Mouse (Mus musculus): ENCODE data around the gene Rbpj.

Gene Rbpj

DNA sequence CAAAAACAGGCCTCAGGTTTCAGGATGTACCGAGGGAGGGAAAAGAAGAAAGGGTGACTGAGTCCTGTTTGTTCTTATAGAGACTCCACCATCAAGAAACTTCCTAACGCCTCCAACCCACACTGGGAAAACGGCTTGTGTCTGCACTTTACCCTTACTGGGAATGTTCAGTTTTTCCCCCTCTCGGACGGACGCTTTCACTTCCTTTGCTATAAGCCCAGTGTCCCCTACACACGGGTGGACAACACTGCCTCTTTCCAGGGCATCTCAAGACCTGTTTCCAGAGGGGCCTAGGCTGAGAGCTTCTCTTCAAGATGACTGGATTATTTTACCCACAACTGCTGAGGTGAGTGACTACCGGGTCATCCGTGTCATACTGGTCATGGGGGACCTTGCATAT lies at the start of gene Rbpj:
Gene Rbpj, plus strand, starts transcription at position 270 of the 400 bp plus-strand sequence.
- no peak for DNase-seq (ENCODE audit: low read depth, low spot score)

GRCm38 (mm10) chr5:53420777-53421176 lies 45.2 kb upstream of the Rbpj start:
- no peak for DNase-seq (ENCODE audit: low read depth, low spot score)

- DNase-seq (ENCODE audit: low read depth, low spot score): no peak
These were observed 44.7 kb upstream of the Rbpj start for GRCm38 (mm10) chr5:53421291-53421690.

DNA sequence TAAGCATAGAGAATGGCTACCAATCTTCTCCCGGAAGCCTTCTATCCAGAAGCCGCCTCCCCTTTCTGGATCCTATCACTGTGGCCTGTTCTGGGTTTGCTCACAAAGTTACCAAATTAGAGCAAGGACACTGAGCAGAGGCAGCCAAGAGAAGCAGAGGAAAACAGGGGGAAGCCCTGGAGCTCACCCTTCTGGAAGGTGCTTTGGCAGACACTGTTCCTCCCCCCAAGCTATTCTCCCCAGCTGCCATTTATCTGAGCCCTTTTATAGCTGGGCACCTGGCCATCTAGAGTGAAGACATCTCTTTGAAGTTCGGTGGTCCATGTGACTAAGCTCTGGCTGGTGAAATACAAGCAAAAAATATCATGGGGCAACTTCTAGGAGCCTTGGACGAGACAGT lies 38.5 kb upstream of the Rbpj start:
- no peak for DNase-seq (ENCODE audit: low read depth, low spot score)

- DNase-seq (ENCODE audit: low read depth, low spot score): no peak
These were observed 36.1 kb upstream of the Rbpj start for GRCm38 (mm10) chr5:53429683-53430477.

DNA sequence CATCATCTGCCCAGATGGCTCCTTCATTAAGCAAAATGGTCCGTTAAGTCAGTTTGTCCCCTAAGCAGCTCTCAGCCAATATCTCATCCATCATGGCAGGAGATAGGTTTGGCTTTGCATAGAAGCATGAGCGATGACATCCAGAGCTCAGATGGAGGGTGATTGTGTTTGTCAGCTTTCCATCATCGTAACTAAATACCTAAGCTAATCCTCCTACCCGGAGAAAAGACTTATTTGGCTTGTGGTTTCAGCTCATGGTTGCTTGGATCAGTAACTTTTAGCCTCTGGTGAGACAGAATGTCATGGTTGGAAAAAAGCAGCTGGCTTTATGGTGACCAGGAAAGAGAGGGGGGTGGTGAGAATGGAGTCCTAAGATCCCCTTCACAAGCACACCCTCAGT lies 33.5 kb upstream of the Rbpj start:
- DNase-seq (ENCODE audit: low read depth, low spot score): no peak

GRCm38 (mm10) chr5:53436905-53437632 lies 28.9 kb upstream of the Rbpj start:
- DNase-seq (ENCODE audit: low read depth, low spot score): no peak

DNA sequence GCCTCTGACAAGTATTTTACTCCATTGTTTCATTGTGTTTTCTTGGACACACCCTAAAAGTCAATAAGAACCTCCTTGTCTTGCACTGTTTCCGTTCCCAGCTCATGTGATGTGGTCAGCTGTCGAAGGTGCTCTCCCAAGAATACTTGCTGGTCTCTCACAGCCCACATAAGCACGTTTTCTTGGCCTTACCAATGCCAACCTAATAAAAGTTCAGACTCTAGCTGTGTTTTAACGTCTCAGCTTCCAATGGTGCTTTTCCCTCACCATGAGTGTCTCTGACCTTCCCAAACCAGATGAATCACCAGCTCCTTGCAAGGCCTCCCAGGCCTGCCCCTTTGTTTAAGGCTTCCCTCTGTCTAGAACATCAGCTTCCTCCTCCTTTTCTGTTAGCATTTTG lies 28.2 kb upstream of the Rbpj start:
- DNase-seq (ENCODE audit: low read depth, low spot score): no peak

DNA sequence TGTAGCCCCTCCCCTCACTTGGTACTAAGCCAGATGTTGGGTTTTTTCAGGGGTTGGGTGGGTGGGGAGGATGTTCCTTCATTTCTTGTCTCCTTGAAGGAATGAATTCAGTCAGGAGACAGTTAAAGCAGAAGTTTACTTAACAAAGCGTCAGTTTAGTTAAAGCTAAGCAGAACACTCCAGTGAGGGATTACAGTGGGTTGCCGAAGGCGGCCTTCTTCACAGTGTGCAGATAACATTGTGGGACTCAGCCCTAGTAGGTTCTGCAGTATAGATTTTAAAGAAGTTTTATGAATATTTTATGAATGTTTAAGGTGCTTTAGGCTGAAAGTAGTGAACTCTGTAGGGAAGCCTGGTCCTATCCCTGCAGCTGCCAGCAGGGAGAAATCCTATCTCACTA lies 27.7 kb upstream of the Rbpj start:
- DNase-seq (ENCODE audit: low read depth, low spot score): no peak

GRCm38 (mm10) chr5:53439655-53440054 lies 26.3 kb upstream of the Rbpj start:
- DNase-seq (ENCODE audit: low read depth, low spot score): no peak

DNA sequence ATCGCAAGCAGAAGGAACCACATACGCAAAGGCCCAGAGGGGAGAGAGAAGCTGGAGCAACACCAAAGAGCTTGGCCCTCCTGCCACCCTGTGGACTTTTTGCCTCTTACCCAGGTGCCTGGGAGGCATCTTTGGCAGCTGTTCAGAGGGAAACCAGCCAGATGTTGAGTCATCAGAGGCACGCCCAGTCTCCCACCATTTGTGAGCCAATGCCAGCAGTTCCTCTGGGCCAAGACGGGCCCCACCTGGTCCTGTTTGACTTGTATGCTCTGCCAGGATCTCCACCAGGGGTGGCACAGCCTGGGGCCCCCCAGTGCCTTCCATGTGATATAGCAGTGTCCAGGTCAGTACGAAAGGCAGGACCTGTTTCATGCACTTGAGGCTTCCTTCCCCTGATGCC lies 21.9 kb upstream of the Rbpj start:
- no peak for DNase-seq (ENCODE audit: low read depth, low spot score)

DNA sequence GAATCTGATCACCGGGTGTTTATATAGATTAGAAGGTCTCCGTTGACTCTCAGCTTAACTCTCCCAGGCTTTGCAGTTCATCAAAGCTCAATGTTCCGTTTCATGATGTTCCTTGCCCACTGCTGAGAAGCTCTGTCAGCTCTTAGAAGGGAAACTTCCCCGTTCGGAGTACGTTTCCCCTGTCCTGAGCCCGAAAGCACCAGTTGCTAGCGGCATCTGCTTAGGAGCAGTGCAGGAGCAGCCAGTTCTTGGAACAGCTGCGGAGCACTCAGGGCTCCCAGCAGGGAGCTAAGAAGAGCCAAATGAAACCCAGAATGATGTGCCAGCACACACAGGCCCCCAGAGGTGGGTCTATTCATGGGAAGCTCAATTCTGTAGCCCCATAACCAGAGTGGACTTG lies 15.0 kb upstream of the Rbpj start:
- no peak for DNase-seq (ENCODE audit: low read depth, low spot score)

GRCm38 (mm10) chr5:53451829-53452228 lies 14.1 kb upstream of the Rbpj start:
- no peak for DNase-seq (ENCODE audit: low read depth, low spot score)

DNA sequence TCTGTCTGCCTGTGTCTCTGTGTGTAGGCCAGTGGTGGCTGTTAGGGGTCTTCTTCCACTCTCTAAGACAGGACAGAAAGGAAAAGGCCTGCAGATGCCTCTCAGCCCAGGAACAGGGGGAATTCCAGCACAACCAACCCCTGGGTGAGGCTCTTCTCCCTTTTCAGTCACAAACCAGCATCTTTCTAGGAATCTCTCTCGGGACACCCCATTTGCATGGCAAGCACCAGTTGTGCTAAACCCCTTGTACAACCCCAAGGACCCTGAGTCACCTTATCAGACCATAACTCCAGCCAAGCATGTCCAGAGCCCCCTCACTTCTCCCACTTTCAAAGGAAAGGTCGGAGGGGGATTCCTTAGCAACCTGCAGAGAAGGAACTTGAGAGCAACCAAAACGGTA lies 13.0 kb upstream of the Rbpj start:
- no peak for DNase-seq (ENCODE audit: low read depth, low spot score)

DNA sequence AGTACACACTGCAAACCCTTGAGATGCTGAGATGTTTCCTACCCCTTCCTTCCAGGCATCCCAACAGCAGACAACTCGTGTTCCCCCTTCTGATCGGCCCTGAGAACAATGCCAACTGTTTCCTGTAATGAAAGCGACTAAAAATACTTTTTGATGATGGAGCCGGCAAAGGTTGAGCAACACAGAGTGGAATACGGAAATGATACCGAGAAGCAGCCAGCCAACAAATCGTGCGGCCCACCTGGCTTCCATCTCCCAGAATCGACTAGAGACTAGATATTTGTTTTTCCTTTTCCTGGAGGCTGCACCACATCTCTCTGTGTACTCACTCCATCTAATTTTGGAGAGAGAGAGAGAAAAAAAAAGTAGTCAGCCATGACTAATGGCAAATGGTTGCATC lies 11.2 kb upstream of the Rbpj start:
- DNase-seq (ENCODE audit: low read depth, low spot score): no peak

DNA sequence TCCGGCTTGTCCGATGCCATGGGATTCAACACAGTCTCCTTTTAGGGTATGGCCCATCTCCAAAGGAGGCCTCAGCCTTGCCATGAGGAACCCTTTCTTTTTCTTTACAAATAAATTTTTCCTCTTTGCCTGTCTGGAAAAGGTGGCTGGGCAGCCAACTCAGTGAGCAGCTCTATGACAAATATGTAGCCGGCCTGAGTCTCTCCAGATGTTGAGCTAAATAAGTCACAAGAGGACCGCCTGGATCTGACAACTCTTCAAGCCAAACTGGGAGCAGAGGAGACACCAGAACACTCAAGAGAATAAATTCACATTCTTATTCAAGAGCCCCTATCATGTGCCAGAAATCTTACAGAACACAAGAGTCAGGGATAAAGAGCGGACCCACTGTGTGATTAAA lies 10.5 kb upstream of the Rbpj start:
- no peak for DNase-seq (ENCODE audit: low read depth, low spot score)

- DNase-seq (ENCODE audit: low read depth, low spot score): no peak
These were observed 5.8 kb upstream of the Rbpj start for GRCm38 (mm10) chr5:53460196-53460595.

DNA sequence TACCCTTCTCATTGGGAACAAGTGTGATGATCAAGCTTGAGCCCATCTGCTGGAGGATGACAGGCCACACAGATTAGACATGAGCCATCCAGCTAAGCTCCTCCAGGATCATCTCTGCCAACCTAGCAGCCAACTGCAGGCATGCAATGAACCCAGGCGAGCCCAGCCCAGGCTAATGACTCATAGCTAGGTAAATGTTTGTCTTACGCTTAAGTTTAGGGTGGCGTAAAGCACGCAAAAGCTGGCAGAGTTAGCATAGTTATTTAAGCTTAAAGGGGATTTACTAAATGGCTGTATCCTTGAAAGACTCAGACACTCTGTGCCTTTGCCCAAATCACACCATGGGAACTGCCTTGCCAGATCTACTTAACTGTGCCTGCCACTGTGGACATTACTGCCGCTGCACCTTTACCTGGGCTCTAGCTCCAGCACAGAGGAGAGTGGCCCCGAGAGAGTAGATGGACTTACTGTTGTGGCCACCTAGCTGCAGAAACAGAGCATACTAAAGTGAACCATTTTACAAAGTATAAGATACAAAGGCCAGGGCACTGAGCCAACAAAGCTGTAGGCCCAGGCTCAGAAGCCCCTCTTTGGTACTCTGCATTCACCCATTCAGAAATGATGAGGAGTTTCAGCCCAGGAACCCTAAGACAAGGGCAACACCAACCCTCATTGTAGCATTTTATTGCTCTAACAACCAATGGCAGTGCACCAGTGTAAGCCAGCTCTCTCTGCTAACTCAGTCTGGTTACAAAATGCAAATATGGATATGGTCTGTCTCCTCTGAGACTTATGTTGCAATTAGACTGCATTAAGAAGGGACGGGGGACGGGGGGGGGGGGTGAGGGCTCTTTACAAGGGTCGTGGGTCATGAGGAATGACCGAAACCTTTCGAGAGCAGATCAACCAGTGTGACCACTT lies 2.6 kb upstream of the Rbpj start:
- DNase-seq (ENCODE audit: low read depth, low spot score): no peak

DNA sequence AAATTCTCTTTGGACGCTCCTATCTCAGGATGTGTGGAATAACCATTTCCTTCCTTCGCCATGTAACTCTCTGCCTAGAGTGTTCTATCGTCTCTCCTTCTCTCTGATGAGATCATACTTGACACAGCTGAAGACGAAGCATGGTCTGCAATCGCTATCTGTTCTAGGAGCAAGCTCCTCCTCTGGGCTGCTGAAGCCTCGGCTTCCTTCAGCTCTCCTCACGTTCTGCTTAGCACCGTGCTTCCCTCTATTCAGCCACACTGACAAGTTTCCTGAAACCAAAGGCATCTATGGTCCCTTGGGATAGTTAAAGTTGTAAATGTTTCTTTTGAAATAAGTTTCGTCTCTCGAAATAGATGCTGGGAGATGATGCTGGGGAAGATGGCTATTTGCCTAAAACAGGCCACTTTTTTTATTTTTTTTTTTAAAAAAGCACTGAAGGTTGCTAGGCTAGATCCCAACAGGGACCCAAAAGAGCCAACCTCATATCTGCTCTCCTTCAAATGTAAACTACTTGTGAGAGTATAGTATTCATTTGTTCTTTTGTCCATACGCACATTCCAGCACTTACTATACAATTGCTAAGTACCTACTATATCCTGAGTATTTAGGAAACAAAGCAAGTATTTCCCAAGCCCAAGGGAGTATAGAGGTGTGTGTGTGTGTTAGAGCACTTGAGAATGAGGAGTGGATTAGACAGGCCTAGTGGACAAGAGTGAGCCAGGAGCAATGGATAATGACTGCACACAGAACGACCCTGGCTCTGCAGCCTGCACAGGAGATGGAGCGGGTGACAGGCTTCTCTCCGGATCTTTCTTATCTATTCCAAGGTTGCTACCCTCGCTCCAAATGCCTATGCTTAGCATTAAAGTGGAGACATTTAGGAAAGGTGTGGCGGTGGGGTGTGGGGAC lies 726 bp downstream of the Rbpj start:
- no peak for DNase-seq (ENCODE audit: low read depth, low spot score)

GRCm38 (mm10) chr5:53467602-53468001 lies 1.6 kb downstream of the Rbpj start:
- DNase-seq (ENCODE audit: low read depth, low spot score): no peak

- no peak for DNase-seq (ENCODE audit: low read depth, low spot score)
These were observed 2.4 kb downstream of the Rbpj start for GRCm38 (mm10) chr5:53468366-53468765.

All from retina, adult 2 months (tissue).